Mouse (Mus musculus) hindbrain, embryonic 14.5 days (tissue): ENCODE measurements at regions not wholly inside any gene's neighbourhood (a gene's known extent, or its start where the extent isn't known, plus 50 kb on each side); places are given as distances from the start of the nearest gene placed in this dataset.

ENCODE experiments used
- ATAC-seq: fragments of 200-750 bp; cut with Nextera tagmentation; 2 replicates; pipeline ENCODE4 v1.8.0; 2017; ENCODE audit warnings: moderate number of reproducible peaks, mild to moderate bottlenecking, moderate TSS enrichment, moderate library complexity; ENCODE audit not compliant: low FRiP score
- DNase-seq: peaks from one replicate; pipeline ENCODE4 v3.0.0-alpha.2; 2015; ENCODE audit warnings: low spot score
- H3K27ac ChIP-seq: fragments of 300-500 bp; sonication (generic); 2 replicates; pipeline ENCODE4 v1.5.1; 2014; ENCODE audit warnings: mild to moderate bottlenecking, moderate library complexity
- H3K27me3 ChIP-seq: fragments of 300-500 bp; sonication (generic); 2 replicates; pipeline ENCODE4 v1.6.1; 2014; ENCODE audit warnings: mild to moderate bottlenecking, low read length, mixed read lengths; ENCODE audit not compliant: control insufficient read depth, insufficient read depth
- H3K36me3 ChIP-seq: fragments of 300-500 bp; sonication (generic); replicated peaks from 2 replicates; pipeline ENCODE4 v1.6.1; 2014; ENCODE audit not compliant: control insufficient read depth, insufficient read depth
- H3K4me1 ChIP-seq: fragments of 300-500 bp; sonication (generic); replicated peaks from 2 replicates; pipeline ENCODE4 v1.6.1; 2014; ENCODE audit warnings: antibody characterized with exemption, low read length, mixed read lengths; ENCODE audit not compliant: control insufficient read depth, insufficient read depth
- H3K4me2 ChIP-seq: fragments of 300-500 bp; sonication (generic); replicated peaks from 2 replicates; pipeline ENCODE4 v1.6.1; 2014; ENCODE audit warnings: mild to moderate bottlenecking, moderate library complexity
- H3K4me3 ChIP-seq: fragments of 300-500 bp; sonication (generic); replicated peaks from 2 replicates; pipeline ENCODE4 v1.5.1; 2014; ENCODE audit warnings: mild to moderate bottlenecking, low read length
- H3K9ac ChIP-seq: fragments of 300-500 bp; sonication (generic); 2 replicates; pipeline ENCODE4 v1.6.1; 2014
- H3K9me3 ChIP-seq: fragments of 300-500 bp; sonication (generic); 2 replicates; pipeline ENCODE4 v1.6.1; 2016; ENCODE audit warnings: low read length; ENCODE audit not compliant: control insufficient read depth
- WGBS: fragments of 180-500 bp; shearing (Covaris S2); extraction: QIAGEN DNeasy Blood & Tissue Kit; methylation state at CpG from one replicate; pipeline ENCODE4 v1.1.7; 2014; 5-methylcytosine and 5-hydroxymethylcytosine counted together

DNA sequence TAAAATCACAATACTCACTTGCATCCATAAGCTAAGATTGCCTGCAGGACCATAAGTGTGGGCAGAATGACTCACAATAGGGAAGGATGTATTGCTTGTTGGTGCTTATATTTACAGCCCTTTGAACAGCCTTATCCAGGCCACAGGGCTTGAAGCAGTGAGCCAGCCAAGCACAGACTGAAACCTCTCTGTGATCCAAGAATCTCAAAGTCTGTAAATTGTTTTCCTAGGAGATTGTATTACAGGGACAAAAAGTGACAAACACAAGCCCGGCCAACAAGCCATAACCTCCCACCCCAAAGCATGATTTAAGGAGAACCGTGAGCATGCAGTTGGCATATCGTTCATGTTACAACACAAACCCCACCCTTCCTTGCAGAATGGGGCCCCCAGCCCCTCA, 319.2 kb downstream of the Wdr11 start:
- Histone ChIP-seq H3K9ac (no peak overlapping the region), H3K27me3 (no peaks in the 10 kb centered on the region), H3K27ac (no peak overlapping the region), H3K4me3 (no peak overlapping the region), H3K9me3 (no peaks in the 10 kb centered on the region), H3K4me1 (no peaks in the 10 kb centered on the region), H3K36me3 (no peaks in the 10 kb centered on the region), H3K4me2 (no peak overlapping the region)
- 96% methylated on average over 3 of the region's 3 CpGs for WGBS
- ATAC-seq = no peak
- DNase-seq = no peak

GRCm38 (mm10) chr7:129914871-129915270, 323.2 kb downstream of the Wdr11 start:
- no peaks in the 10 kb centered on the region for H3K27me3 ChIP-seq
- no peak for ATAC-seq
- H3K9ac ChIP-seq = no peak overlapping the region
- no peak for DNase-seq
- no peaks in the 10 kb centered on the region for H3K9me3 ChIP-seq
- no peak overlapping the region for H3K27ac ChIP-seq
- H3K36me3 ChIP-seq = no peaks in the 10 kb centered on the region
- no peaks in the 10 kb centered on the region for H3K4me1 ChIP-seq
- no peak overlapping the region for H3K4me3 ChIP-seq
- no peak overlapping the region for H3K4me2 ChIP-seq
- WGBS = 90% methylated on average over 6 of the region's 6 CpGs

GRCm38 (mm10) chr7:129918240-129919200, 326.9 kb downstream of the Wdr11 start:
- DNase-seq = peak; percentile 43
- Histone ChIP-seq H3K36me3 (no peaks in the 10 kb centered on the region), H3K9ac (no peak overlapping the region), H3K4me3 (no peak overlapping the region), H3K4me1 (no peaks in the 10 kb centered on the region), H3K9me3 (no peaks in the 10 kb centered on the region), H3K27ac (no peak overlapping the region), H3K4me2 (no peak overlapping the region), H3K27me3 (no peaks in the 10 kb centered on the region)
- 61% methylated on average over 18 of the region's 18 CpGs for WGBS
- ATAC-seq = peak; percentile 31; the same call in 1 of the 2 replicates

DNA sequence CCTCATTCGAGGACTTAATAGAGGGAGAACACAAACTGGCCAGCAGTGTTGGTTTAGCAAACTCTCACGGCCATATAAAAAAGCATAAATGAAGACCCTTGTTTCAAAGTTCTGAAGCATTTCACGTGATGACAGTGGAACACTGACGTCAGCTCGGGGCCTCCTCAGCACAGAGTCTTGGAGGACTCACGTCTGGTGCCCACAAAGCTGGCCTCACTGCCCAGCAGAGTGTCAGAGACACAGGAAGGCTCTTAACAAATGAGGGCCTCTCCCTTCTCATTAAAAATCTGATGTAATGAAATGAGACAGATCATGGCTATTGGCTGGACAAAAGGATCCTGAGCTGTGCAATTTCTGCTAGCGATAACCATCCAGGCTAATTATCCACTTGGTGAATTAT, 330.6 kb downstream of the Wdr11 start:
- Histone ChIP-seq H3K27ac (no peak overlapping the region), H3K4me1 (no peaks in the 10 kb centered on the region), H3K9me3 (no peaks in the 10 kb centered on the region), H3K4me2 (no peak overlapping the region), H3K9ac (no peak overlapping the region), H3K36me3 (no peaks in the 10 kb centered on the region), H3K4me3 (no peak overlapping the region), H3K27me3 (no peaks in the 10 kb centered on the region)
- WGBS = 48% methylated on average over 7 of the region's 7 CpGs
- DNase-seq (no peak), ATAC-seq (no peak)

DNA sequence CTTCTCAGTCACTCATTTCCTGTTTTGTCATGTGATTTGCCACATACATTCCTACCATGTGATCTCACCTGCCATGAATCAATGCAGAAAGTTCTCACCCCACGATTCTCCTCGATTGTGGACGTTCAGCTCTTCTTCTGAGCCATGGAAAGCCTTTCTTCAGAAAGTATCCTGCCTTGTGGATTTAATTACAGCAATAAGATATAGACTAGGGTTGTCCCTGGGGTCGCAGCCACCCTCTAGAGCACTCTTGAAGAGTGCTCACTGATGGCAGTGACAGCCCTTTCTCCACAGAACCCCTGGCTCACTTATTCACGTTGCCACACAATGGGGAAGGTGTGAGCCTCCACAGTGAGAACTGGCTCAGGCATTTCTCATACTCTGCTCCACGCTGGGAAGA, 345.1 kb downstream of the Wdr11 start:
- Histone ChIP-seq H3K4me3 (no peak overlapping the region), H3K27ac (no peak overlapping the region), H3K9ac (no peak overlapping the region), H3K9me3 (no peaks in the 10 kb centered on the region), H3K36me3 (no peaks in the 10 kb centered on the region), H3K27me3 (no peaks in the 10 kb centered on the region), H3K4me1 (no peaks in the 10 kb centered on the region), H3K4me2 (no peak overlapping the region)
- DNase-seq (no peak), ATAC-seq (no peak)
- WGBS = 84% methylated on average over 6 of the region's 6 CpGs

GRCm38 (mm10) chr7:129937715-129938114, 346.1 kb downstream of the Wdr11 start:
- H3K27ac ChIP-seq = no peak overlapping the region

DNA sequence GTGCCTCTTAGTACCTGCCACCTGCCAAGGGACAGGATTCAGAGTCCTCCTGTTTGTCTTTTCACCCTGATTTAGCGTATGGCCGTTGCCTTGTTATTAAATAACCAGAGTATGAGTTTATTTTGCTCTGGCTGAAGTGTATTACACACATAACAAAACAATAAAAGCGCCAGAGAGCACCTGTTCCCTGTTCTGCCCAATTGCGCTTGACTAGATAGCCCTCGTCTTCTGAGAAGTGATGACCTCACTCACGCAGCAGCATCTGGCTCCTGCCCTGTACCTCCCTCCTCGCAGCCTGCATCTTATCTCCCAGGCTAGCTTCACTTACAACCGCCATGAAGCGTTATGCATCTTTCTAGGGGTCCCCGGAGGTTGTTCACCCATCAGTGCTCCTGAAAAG, 346.5 kb downstream of the Wdr11 start:
- Histone ChIP-seq H3K4me3 (no peak overlapping the region), H3K27ac (no peak overlapping the region), H3K4me2 (no peak overlapping the region), H3K9ac (no peak overlapping the region), H3K9me3 (no peaks in the 10 kb centered on the region), H3K4me1 (no peaks in the 10 kb centered on the region), H3K36me3 (no peaks in the 10 kb centered on the region), H3K27me3 (no peaks in the 10 kb centered on the region)
- no peak for DNase-seq
- WGBS = 80% methylated on average over 10 of the region's 10 CpGs
- ATAC-seq = no peak

More at GRCm38 (mm10) chr7:129937715-129938114, 346.1 kb downstream of the Wdr11 start:
- no peak overlapping the region for H3K9ac ChIP-seq
- no peaks in the 10 kb centered on the region for H3K27me3 ChIP-seq
- H3K4me2 ChIP-seq = no peak overlapping the region
- no peaks in the 10 kb centered on the region for H3K4me1 ChIP-seq
- no peak for DNase-seq
- ATAC-seq = no peak
- H3K9me3 ChIP-seq = no peaks in the 10 kb centered on the region
- H3K36me3 ChIP-seq = no peaks in the 10 kb centered on the region
- H3K4me3 ChIP-seq = no peak overlapping the region
- 97% methylated on average over 6 of the region's 6 CpGs for WGBS

DNA sequence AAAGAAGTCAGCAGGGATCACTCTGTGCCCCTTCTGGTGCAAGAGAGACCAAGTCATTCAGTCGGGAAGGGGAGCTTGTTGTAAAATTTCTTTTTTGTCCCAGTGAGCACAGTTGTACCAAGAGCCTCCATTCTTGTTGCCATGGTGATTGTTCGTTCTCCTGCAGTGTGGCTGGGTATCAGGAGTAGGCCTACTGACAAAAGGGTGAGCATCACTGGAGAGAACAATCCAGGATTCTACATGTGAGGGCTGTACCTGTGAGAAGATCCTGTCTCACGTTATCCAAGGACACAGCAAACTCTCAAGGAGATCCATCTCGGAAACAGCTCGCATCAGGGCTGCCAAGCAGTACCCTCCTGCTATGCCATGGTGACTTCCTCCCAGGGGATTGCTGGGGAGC, 347.6 kb downstream of the Wdr11 start:
- Histone ChIP-seq H3K9ac (no peak overlapping the region), H3K4me3 (no peak overlapping the region), H3K4me1 (no peaks in the 10 kb centered on the region), H3K27ac (no peak overlapping the region), H3K36me3 (no peaks in the 10 kb centered on the region), H3K27me3 (no peaks in the 10 kb centered on the region), H3K4me2 (no peak overlapping the region), H3K9me3 (no peaks in the 10 kb centered on the region)
- DNase-seq (no peak), ATAC-seq (no peak)
- WGBS = 65% methylated on average over 5 of the region's 5 CpGs

DNA sequence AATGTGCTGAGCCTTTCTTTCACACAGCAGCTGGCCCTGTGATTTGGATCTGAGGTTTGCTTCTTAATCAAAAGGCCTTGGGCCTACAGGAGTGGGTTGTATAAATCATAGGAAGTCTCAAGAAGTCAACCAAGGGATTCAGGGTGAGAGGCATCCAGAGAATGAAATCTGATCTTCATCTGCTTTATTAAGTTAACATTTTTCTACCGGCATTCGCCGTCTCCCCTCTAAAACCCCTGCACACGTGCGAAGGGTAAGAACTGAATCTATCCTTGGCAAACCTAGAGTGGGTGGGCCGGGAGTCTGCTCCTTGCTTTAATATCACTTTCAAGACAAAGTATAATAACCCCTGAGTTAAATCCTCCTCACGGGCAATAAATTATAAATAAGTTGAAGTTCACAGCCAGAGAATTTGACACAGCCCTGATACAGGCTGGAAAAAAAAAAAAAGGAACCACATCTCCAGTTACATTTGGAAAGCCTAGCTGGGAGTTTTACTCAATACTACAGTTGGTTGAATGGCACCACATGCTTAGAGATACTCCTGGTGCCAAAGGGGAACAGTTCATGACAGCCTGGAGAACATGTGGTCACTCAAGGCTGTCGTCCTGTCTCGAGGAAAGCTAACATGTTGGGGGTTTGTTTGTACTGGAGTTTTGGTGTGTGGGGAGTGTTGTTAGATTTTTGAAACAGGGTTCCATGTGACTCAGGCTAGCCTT, 349.8 kb downstream of the Wdr11 start:
- Histone ChIP-seq H3K27ac (no peak overlapping the region), H3K4me3 (no peak overlapping the region), H3K36me3 (no peaks in the 10 kb centered on the region), H3K27me3 (no peaks in the 10 kb centered on the region), H3K4me2 (no peak overlapping the region), H3K4me1 (no peaks in the 10 kb centered on the region), H3K9me3 (no peaks in the 10 kb centered on the region), H3K9ac (no peak overlapping the region)
- 81% methylated on average over 9 of the region's 9 CpGs for WGBS
- ATAC-seq = no peak
- DNase-seq = no peak
